Mouse (Mus musculus) adrenal gland, adult 2 months (tissue): Measurements from ENCODE around the gene Dctn1. TPM values are rescaled to one million over a fixed set of nuclear protein-coding genes. Genes with fewer than 3 reads are reported as not detected.

Experiments used
- DNase-seq: peaks from one replicate; pipeline ENCODE4 v3.0.0; 2021
- polyA plus RNA-seq: library from polyadenylated mRNA; depleted of rRNA; stranded (reverse); fragments of >200 nt; gene quantifications from 2 replicates; pipeline ENCODE4 v1.2.3, GENCODE M21; 2012
- total RNA-seq, 2 experiments: library from RNA; stranded (reverse); gene quantifications; 2 replicates each; pipeline ENCODE4 v1.2.3; 2021

The Dctn1 gene
- total and polyA plus RNA-seq, 3 experiments, result 135 to 211 (median 138) TPM

DNA sequence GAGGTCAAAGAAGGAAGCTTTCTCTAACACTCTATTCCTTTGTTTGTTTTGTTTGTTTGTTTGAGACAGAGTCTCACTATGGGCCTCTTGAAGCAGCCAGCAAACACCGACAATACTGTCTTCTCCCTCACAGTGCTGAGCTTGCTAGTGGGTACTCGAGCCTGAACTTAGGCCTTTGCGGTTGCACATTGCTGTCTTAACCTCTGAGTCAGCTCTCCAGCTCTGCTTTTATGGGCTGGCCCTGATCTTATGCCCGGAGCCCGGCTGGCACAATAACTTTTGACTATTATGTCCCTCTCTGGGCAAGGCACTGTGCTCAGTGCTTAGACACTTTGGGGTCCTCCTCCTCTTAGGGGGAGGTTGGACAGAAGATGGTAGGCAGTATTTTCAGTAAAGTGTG, 4.2 kb downstream of the Dctn1 start:
- DNase-seq, result peak; percentile 78

DNA sequence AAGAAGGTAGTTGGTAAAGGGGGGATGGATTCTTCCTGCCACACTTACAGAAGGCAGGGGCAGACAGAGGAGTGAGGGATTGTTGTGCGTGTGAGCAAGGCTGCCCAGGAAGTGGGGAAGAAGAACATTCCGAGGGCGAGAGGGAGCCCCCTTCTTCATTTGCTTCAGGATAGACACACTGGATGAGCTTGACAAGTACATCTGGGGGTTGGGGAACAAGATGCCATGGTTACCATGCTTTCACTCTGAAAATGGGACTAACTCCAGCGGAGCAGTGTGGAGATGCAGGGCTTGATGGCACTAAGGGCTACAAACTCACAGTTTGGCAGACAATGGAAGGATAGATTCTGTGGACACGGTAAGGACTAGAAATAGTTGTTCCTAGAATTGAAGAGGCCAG, 5.3 kb downstream of the Dctn1 start:
- DNase-seq, result no peak

DNA sequence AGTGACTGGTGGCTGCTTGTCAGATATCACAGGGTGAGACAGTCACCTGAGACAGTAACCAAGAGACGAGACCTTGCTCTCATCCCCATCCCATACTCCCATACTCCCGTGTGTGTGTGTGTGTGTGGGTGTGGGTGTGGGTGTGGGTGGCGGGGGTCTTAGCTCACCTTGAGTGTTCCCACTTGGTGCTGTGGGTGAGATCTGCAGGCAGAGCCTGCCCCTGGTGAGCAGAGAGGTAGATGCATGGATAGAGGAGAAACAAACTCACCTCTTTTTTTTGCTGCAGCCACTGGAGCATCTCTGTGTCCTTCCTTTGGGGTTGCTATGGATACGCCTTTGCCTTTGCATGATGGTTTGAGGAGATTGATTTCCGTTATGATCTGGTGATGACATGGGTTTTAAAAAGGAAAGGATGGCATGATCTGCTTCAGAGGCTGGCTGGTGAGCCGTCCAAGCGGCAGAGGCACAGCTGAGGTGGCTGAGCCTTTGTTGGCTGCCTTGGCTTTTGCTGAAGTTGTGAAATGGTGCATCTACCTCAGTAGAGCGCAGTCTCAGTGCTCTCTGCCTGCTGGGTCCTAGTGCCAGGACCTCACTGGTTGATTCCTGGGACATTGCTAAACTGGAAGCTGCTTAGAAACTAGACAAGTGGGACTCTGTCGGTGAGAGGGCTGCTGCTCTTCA, 6.7 kb downstream of the Dctn1 start:
- no peak for DNase-seq

DNA sequence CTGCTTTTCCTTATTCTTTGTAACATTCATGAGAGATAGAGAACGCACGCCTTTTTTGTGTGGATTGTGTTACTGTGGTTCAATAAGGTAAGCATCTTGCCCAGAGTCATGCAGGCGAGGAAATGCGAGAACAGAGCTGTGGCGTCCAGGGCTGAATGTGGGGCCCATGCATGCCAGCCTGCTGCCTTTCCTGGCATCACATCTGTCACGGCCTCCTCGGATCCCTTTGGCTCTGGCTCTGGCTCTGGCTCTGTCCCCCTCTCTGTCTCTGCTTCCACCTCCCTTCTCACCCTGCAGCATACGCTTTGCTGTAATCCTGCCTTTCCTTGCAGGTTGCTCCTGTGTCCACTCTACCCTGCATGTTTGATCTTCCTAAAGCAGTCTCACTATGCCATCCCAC, 10.3 kb downstream of the Dctn1 start:
- DNase-seq, result no peak

DNA sequence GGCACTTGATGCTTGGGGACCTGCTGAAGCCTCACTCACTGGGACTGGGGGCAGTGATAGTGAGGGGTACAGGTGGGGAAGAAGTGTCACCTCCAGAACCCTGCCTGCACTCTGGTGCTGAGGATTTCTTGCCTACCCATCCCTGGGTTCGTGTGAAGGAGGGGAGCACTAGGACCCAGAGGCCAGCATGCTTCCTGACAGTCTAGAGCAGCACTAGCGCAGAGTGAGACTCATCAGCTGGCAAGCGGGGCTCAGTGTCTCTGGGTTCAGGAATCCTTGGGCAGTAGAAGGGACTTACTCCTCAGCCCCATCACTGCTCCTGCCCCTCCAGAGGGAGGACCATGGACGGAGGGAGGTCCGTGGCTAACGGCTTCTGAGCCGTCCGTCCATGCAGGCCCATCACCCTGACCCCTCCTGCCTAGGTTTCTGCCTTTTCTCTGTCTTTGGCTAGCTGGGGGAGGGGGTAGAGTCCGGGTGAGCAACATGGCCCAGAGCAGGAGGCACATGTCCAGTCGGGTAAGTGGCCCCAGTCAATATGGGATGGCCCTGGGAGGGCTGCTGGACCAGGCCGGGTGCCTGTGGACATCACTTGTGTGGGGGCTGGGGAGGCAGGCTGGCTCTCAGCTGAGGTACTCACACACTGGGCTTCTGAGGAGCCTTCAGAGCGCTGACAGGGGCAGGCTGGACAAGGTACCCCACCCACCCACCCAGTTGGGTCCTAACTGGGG, 13.8 kb downstream of the Dctn1 start:
- DNase-seq, result peak; percentile 74

DNA sequence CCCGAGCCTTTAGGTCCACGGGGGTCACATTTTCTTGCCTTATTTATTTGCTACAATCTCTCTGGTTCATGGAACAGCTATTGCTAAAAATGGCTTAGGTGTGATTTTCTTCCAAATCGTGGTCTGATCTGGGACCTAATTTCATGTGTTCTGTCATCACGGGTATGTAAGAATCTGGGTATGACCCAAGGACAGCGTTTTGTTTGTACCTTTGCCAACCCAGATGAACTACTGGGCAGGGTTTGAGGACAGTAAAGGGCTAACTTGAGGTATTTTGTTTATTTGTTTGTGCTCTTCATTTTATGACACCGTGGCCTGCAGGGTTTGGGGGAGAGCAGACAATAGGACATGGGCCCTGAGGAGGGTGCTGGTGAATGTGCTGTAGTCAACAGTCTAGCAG, 14.9 kb downstream of the Dctn1 start:
- DNase-seq, result peak; percentile 50

DNA sequence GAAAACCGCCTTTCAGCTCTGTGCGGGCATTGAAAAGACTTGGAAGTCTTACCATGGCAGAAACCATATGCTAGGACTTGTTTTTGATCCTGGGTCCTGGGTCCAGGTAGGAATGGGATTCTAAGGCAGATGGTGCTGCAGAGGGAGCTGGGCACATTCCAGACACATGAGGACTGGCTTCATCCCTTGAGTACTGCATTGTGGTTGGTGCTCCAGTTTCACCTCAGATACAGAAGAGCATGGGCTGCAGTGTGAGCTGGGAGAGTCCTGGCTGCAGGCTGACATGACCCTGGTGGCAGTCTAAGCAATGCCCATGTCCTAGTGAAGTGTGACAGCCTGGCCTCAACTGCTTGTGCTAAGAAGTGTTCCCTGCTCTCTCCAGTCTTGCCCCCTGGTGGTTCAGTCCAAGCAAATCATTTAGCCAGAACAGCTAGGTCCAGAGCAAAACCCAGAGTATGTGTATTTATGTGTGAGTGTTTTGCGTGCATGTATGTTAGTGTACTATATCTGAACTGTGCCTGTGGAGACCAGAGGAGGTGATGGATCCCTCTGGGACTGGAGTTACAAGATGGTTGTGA, 19.2 kb downstream of the Dctn1 start:
- no peak for DNase-seq

DNA sequence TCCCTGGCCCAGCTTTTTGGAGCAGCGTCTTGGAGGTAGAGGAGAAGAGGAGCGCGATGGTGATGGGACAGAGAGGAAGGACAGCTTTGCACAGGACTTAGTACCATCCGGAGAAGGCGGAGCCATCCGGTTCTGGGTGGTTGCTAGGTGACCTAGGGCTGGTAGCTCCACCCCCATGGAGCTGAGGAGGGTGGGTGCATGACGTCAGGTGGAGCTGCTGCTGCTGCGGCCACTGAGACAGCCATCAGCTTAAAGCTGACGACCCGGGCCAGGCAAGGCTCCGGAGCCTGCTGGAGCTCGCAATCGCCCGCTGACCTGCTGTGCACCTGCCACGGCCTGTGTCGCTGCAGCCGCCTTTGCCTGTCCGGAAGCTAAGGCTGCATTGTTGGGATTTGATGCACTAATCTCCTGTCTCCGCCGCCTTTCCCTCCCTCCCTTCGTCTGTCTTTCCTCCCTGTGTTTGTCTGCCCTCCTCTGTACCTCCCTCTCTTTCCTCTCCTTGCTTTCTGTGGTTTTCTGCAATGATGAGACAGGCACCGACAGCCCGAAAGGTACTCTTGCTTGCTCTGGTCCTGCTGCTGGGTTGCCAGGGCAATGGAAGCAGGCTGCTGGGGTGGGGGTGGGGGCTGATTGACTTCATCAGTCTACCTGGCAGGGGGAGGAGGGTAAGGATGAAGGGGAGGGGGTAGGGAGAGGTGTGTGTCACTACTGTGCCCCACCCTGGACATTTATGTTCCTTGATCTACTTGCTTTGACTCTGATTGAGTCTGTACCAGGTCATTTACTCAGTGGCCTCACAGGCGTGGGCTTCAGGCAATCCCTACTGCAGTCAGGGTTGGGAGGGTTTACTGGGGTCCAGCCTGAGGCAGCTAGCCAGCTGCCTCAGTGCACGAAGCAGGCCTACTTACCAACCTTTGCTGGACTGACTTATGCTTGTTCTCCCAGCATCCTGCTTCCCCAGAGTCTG, 20.5 kb downstream of the Dctn1 start:
- peak; percentile 69 for DNase-seq

DNA sequence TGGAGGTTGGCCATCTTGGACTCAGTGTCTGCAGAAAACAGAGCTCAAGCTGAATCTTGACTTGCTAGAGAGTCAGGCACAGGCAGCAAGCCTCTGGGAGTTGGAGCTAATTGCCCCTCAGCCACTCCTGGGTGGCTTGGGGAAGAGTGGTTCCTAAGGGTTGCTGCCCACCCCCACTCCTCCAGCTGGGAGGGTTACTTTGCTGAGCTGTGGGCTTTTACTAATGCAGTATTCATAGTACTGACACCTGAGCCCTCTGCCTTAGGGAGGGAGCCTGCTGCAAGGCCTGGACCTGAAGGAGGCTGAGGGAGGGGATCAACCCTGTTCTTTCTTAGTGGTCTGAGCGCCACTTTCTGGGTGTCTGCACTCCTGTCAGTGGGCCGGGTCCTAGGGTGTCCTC, 21.2 kb downstream of the Dctn1 start:
- DNase-seq, result no peak

DNA sequence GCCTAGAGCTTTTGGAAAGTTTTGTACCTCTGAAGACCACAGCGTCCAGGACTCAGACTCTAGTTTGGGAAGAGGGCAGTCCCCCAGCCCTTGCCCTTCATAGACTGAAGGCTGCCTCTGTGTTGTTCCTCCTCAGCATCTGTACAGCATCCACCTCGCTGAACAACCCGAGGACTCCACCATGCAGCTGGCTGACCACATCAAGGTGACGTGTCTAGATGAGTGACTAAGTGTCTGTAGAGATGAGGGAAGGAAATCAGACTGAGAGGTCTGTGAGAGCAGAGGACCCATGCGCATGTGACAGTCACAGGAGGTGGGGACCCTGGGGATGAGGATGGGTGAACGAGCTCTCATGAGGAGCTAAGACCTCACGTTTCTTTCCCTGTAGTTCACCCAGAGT, 27.9 kb downstream of the Dctn1 start:
- DNase-seq, result no peak

DNA sequence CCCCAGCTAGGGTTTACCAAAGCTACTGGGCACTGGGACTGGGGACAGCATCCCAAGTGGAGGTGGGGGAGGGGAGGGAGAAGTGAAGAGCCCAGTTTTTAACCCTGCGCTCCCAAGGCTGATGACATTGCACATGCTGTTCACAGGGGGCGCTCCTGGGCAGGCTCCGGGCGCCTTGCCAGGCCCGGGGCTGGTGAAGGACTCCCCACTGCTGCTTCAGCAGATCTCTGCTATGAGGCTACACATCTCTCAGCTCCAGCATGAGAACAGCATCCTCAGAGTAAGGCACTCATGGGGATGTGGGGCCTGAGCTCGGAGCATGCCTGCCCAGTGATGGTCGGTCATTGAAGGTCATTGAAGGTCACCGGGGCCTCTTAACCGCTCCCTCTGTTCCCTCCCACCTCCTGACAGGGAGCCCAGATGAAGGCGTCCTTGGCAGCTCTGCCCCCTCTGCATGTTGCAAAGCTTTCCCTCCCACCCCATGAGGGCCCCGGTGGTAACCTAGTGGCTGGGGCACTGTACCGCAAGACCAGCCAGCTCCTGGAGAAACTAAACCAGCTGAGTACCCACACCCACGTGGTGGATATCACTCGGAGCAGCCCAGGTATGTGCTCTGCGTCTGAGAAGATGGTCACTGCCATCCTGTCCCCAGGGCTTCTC, 31.8 kb downstream of the Dctn1 start:
- peak; percentile 82 for DNase-seq

DNA sequence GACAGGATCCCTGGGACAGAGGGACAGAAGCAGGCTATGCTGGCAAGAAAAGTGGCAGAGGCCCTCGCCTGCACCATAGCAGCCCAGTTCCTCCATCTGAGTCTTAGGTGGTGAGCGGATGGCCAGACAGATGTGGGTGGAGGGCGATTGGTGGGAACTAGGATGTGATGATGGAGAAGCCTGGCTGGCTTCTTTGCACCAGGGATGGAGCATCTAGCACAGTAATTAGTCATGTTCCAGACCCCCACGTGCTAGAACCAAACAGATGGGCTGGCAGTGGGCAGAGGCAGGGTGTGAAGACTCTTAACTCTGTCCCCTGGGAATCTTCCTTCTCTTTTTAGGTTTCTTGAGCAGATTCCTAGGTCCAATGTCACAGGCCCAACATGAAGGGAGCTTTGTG, 37.6 kb downstream of the Dctn1 start:
- DNase-seq, result no peak

DNA sequence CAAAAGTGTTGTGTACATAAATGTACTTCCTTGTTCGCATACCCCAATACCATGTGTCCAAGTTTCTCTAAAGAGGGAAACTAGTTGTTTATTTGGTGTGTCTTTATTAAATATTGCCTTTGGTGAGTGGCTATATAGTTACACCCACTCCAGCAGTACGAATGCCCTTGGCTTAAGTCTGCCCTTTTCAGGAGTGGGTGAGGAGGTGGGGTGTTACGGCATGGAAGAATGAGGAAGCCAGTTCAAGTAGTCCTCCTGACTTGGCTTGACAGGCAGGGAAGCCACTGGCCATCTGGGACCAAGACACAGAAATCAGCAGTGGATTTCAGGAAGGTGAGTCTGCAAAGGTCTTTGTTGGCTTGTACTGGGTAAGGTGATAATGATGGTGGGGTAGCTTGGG, 40.1 kb downstream of the Dctn1 start:
- DNase-seq, result no peak

DNA sequence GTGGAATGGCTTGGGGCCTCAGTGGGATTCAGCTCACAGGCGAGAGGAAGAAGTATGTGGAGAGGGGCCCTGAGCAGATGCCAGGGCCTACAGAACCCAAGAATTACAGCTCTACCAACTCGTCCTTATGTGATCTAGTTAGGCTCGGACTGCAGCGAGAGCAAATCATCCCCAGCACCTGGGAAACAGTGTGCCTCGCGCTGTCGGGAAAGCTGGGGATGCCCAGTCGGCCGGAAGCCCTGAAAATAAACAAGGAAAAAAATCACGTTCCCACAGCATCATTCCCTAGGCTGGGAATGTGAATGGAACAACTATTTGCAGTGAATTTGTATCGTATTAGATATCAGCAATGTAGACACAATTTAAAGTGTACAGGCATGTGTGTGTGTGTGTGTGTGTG, 40.6 kb downstream of the Dctn1 start:
- no peak for DNase-seq

DNA sequence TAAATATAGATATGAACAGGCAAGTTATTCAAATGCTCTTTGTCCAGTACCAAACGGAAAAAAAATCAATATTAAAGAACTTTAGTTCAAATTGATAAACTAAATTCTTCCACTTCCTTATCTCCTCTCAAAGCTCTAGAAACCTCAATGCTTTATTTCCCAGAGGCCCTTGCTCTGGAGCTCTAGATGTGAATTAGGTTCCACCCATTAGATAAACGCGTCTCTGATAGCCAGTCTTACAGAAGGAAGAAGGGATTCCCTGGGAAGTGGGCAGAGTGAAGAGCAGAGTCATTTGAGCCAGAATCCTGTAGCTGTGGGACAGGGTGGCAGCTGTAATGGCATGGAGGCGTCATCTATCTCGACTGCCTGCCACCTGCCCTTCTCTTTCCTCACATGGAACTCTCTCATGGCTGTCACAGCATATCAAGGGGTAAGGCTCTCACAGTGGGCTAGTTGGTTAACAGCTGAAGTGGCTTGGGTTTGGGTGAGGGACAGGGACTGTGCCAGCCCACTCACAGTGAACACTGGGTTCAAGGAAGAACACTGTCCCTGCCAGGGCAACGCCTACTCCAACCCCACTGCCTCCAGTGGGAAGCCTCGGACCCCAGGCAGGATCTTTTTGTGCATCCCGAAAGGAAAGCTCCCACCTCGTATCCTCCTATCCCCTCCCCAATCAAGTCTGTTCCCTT, 41.8 kb downstream of the Dctn1 start:
- DNase-seq, result no peak

DNA sequence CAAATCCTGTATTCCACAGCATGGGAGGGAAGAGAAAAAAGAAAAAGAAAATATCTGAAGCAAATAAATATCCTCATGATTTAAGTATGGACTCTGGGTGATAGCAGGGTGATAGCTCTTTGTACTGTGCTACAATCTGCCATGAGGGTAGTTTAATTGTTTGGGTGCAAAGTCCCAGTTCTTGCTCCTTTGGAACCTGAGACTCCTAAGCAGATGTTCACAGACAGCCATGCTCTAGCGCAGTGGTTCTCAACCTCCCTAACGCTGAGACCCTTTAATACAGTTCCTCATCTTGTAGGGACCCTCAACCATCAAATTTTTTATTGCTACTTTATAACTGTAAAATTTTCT, 42.3 kb downstream of the Dctn1 start:
- no peak for DNase-seq

DNA sequence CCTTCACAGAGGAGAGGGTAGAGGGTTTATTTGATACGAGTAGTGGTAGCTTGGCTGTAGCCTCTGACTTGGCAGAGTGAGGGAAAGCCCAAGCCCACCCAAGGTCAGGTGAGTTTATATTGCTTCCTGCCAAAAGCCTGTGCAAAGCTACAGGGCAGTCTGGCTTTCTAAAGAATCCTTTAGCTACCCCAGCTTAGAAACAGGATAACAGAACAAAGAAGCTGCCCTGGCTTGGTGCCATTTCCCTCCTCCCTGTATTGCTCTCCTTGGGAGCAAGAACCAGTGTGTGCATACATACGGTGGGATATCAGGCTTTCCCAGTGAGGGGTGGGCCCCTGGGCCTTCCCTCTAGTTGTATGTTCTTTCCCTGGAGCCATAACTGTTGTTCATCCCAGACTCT, 44.8 kb downstream of the Dctn1 start:
- DNase-seq, result no peak

DNA sequence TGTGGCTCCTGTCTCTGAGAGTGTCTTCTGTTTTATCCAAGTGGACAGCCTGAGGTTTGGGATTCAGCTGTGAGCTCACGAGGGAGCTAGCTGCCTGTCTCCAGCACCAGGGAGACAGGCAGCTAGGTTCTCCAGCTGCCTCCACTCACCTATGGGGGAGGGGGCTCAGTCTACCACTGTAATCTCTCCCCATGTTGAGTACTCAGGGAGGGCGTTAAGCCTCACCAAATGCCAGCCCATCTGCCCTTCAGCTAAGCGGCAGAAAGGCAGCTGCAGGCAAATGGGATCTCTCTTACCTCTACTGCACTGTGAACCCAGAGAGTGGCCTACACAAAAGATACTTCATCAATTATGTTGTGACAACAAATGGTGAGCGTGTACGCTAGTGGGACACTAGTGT, 45.8 kb downstream of the Dctn1 start:
- DNase-seq, result no peak

DNA sequence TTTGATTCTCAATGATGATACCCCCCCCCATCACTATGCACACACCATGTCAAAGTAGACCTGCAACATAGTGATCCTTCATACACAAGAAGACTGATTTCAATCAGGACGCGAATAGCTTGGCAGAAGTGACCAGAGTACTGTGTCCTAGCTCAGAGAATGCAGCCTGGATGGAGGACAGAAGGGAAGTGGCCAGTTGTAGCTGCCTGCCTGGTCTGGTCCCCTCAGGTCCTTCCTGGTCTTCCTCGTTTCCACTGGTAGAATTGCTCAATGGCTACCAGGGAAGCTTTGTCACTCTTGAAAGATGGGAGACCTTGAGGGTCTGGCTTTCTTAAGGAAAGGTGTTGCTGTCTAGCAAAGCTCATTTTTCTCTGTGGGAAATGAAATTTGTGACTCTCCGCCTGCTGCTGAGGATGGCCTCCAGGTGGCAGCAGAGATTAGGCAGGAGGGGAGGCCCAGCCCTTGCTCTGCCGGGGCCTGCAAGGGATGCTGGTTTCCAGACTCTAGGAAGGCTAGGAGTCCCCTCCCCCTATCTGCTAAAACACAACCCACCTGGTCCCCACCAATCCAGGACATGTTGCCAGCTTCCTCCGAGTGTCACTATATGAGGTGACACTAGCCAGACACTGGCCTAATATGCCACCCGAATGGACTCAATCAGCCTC, 49.4 kb downstream of the Dctn1 start:
- peak; percentile 65 for DNase-seq

DNA sequence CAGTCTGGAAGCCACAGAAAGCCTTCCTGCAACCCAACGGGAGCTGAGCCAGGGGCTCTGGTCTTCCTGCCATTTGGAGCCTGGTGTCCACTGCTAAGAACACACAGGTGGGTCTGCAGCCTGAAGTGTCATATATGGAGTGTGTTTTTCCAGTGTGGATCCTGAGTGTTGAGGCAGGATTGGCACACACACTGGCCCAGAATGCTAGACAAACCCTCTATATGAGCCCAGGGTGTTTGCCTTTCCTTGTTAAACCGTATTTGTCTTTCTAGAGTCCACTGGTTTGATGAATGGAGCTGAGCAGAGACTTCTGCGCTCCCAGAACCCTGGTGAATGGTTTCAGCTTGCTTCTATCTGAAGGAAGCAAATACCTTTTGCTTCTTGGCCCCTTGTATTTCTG, 54.1 kb downstream of the Dctn1 start, which contains the start of gene Slc4a5:
Gene Slc4a5 (plus strand): TSS at position 15 of the 400 bp plus-strand sequence.
- no peak for DNase-seq

DNA sequence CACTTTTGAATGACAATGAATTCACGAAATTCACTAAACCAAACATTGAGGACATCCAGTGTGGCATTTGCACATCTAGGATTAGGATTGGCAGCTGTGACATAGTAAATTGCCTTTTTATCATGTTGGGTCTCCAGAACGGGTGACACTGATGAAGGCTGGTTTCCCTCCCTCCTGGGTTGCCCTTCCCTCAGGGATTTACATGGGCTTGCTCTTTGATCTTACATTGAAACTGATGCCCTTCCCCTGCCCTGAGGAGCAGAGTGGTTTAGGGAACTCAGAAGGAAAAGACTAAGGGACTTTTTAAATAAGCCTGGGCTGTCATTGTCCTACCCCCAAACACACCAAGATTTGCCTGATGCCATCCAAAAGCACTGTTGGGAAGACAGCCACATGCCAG, 65.8 kb downstream of the Dctn1 start:
- no peak for DNase-seq
